Mouse (Mus musculus) limb, embryonic 11.5 days (tissue): ENCODE data around the gene Sema4a. TPM values are rescaled to one million over a fixed set of nuclear protein-coding genes. Genes with fewer than 3 reads are reported as not detected.

Experiments used
- ATAC-seq: fragments of 200-750 bp; cut with Nextera tagmentation; 2 replicates; pipeline ENCODE4 v1.8.0; 2017; ENCODE audit warnings: low read depth; ENCODE audit not compliant: insufficient number of reproducible peaks, low FRiP score, low TSS enrichment
- DNase-seq: peaks from one replicate; pipeline ENCODE4 v3.0.0-alpha.2; 2015; ENCODE audit warnings: low spot score
- H3K27ac ChIP-seq: fragments of 300-500 bp; sonication (generic); replicated peaks from 2 replicates; pipeline ENCODE4 v1.5.1; 2014; ENCODE audit warnings: low read depth, mild to moderate bottlenecking, low read length
- H3K27me3 ChIP-seq: fragments of 300-500 bp; sonication (generic); 2 replicates; pipeline ENCODE4 v1.6.1; 2014; ENCODE audit warnings: mild to moderate bottlenecking, low read length, mixed read lengths; ENCODE audit not compliant: control insufficient read depth, insufficient read depth
- H3K36me3 ChIP-seq: fragments of 300-500 bp; sonication (generic); 2 replicates; pipeline ENCODE4 v1.6.1; 2014; ENCODE audit warnings: mild to moderate bottlenecking, low read length, moderate library complexity, mixed read lengths; ENCODE audit not compliant: control insufficient read depth, insufficient read depth
- H3K4me1 ChIP-seq: fragments of 300-500 bp; sonication (generic); 2 replicates; pipeline ENCODE4 v1.6.1; 2014; ENCODE audit warnings: low read length, mixed read lengths; ENCODE audit not compliant: control insufficient read depth, insufficient read depth
- H3K4me2 ChIP-seq: fragments of 300-500 bp; sonication (generic); 2 replicates; pipeline ENCODE4 v1.6.1; 2014; ENCODE audit warnings: low read depth, mild to moderate bottlenecking, moderate library complexity; ENCODE audit not compliant: severe bottlenecking
- H3K4me3 ChIP-seq: fragments of 300-500 bp; sonication (generic); 2 replicates; pipeline ENCODE4 v1.5.1; 2014; ENCODE audit warnings: low read depth, low read length
- H3K9ac ChIP-seq: fragments of 300-500 bp; sonication (generic); 2 replicates; pipeline ENCODE4 v1.6.1; 2014; ENCODE audit warnings: mild to moderate bottlenecking, low read length
- H3K9me3 ChIP-seq: fragments of 300-500 bp; sonication (generic); 2 replicates; pipeline ENCODE4 v1.6.1; 2016; ENCODE audit warnings: low read length; ENCODE audit not compliant: control insufficient read depth
- WGBS: fragments of 180-500 bp; shearing (Covaris S2); extraction: QIAGEN DNeasy Blood & Tissue Kit; methylation state at CpG from one replicate; pipeline ENCODE4 v1.1.7; 2014; 5-methylcytosine and 5-hydroxymethylcytosine counted together
- polyA plus RNA-seq: library from polyadenylated mRNA; unstranded; fragments of >200 nt; fragmentation: Nextera tagmentation; extraction: Ambion mirVana; gene quantifications from 2 replicates; pipeline ENCODE4 v1.2.1, GENCODE M21; 2014

The Sema4a gene
- polyA plus RNA-seq, 1 experiment from 2014 or later: 5.4 TPM

DNA sequence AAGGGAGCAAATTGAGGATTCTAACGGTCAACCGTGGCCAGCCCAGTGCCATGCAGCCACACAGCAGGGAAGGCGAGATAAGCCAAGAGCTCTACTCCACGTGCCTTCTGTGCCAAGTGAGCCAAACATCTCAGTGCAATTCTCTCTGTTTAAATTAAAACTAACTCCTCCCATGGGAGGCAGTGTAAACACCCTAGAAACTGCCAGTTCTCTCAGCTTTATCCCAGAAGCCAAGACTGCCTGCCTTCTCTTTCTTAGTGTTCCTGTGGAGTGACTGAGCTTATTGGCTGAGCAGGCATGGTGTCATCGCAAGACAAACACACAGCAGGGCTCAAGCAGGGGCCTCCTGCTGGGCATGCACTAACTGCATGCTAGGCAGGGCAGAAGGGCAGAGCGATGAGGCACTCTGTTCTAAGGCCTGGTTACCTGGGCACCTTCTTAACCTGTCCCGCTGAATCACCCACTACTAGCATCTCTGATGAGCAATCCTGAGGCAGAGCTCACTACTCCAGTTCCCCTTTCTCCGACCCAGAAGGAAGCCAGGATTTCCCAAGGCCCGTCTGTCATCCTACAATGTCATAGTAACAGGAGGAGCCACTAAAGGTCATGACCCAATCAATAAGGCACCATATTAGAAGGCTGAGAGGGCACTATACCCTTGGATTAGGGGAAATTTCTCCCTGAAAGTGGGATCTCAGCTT lies 38.8 kb downstream of the Sema4a start:
- Histone ChIP-seq H3K27ac (no peak overlapping the region), H3K36me3 (peaks cover 9% of the 10 kb centered on the region; the same call in 1 of the 2 replicates), H3K9me3 (no peaks in the 10 kb centered on the region), H3K4me3 (no peak overlapping the region), H3K4me1 (peaks cover 5% of the 10 kb centered on the region), H3K9ac (no peak overlapping the region), H3K4me2 (no peak overlapping the region), H3K27me3 (no peaks in the 10 kb centered on the region)
- 54% methylated on average over 9 of the region's 9 CpGs for WGBS
- ATAC-seq: no peak
- DNase-seq: no peak

DNA sequence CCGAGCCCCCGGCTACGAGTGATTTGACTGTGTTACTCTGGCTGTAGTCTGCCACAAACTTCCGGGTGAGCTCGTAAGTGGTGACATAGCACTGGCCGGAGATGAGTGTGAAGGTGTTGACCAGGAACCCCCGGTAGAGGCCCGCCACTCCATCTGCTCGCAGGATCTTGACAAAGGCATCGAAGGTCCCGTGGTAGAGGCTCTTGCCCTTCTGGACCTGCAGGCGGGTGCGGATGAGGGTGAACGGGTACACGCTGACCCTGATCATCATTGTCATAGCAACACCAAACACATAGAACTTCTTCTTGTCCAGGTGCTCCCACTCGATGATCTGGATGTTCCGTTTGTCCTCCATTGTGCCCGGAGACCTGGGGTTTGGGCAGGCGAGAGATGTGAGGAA lies 40.2 kb downstream of the Sema4a start:
- 93% methylated on average over 19 of the region's 19 CpGs for WGBS
- H3K36me3 ChIP-seq: peaks cover 11% of the 10 kb centered on the region; the same call in 1 of the 2 replicates

DNA sequence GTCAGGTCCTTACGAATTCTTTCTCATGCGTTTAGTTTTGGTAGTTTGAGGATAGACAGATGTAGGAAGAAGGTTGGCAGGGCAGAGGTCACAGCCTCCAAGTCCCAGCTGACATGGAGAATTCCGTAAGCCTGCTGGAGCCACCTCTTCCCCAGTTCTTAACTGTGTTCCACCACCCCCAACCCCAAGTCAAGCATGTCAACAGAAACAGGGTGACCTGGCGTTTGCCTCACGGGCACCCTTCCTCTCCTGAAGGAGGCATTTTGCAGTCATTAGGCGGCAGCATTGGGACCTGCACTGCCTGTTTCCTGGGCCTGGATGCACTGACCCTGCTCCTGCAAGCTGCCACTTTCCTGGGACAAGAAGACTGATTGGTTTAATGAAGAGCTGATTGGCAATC lies 43.0 kb downstream of the Sema4a start:
- no peak overlapping the region for H3K27ac ChIP-seq
- ATAC-seq: no peak
- peak overlapping the region; percentile 9; the same call in 1 of the 2 replicates for H3K9ac ChIP-seq
- WGBS: 84% methylated on average over 6 of the region's 6 CpGs
- no peak overlapping the region for H3K4me2 ChIP-seq
- peaks cover 13% of the 10 kb centered on the region for H3K36me3 ChIP-seq
- no peak overlapping the region for H3K4me3 ChIP-seq
- no peak for DNase-seq
- H3K27me3 ChIP-seq: no peaks in the 10 kb centered on the region
- H3K4me1 ChIP-seq: no peaks in the 10 kb centered on the region
- H3K9me3 ChIP-seq: no peaks in the 10 kb centered on the region

More for the DNA sequence above, 40.2 kb downstream of the Sema4a start:
- H3K9ac ChIP-seq: no peak overlapping the region
- no peak for DNase-seq
- H3K4me1 ChIP-seq: peaks cover 5% of the 10 kb centered on the region
- no peak overlapping the region for H3K4me3 ChIP-seq
- no peak overlapping the region for H3K27ac ChIP-seq
- ATAC-seq: no peak
- no peaks in the 10 kb centered on the region for H3K27me3 ChIP-seq
- H3K4me2 ChIP-seq: no peak overlapping the region
- no peaks in the 10 kb centered on the region for H3K9me3 ChIP-seq

DNA sequence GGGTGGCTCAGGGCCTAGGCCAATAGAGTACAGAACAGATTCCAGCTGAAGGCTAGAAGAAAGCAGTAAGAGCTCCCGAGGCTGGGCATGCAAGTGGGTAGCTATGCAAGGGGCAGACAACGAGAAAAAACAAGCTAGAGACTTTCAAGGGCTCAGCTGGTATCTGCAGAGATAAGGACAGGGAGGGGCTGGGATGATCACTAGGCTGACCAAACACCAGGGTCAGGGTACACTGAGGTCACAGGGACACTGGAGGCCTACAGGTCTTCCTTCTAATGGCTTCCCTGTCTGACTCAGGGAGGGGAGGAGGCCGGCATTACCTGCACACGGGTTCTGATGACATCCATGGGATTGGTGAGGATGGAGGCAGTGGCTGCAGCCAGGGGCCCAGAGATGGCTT lies 45.3 kb downstream of the Sema4a start:
- ATAC-seq: no peak
- Histone ChIP-seq H3K4me3 (no peak overlapping the region), H3K27ac (no peak overlapping the region), H3K9me3 (no peaks in the 10 kb centered on the region), H3K27me3 (no peaks in the 10 kb centered on the region), H3K4me2 (no peak overlapping the region), H3K9ac (no peak overlapping the region), H3K4me1 (0 out of 2 replicates have a peak, but pooled peaks cover under 1% of the 10 kb centered on the region), H3K36me3 (peaks cover 16% of the 10 kb centered on the region)
- WGBS: 87% methylated on average over 4 of the region's 4 CpGs
- DNase-seq: no peak

DNA sequence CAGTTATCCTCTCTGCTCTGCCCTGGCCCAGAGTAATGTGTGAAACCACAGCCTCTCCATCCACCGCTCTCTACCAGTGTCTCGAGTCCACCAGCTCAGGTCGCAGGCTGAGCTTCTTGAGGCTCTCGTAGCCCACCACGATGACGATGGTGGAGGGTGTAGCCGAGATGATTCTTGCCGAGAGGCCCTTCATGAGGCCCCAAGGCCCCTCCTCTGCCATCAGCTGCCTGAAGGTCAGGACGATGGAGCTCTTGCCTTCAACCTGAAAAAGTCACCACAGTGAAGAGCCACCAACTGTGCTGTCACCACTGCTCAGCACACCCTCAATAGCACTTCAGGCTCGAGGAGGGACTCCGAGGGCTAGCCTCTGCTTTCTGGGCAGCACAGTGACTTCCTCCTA lies 48.3 kb downstream of the Sema4a start:
- WGBS: 91% methylated on average over 11 of the region's 11 CpGs
- H3K27me3 ChIP-seq: no peaks in the 10 kb centered on the region
- H3K9me3 ChIP-seq: no peaks in the 10 kb centered on the region
- no peak overlapping the region for H3K4me2 ChIP-seq
- no peak overlapping the region for H3K9ac ChIP-seq
- ATAC-seq (no peak), DNase-seq (no peak)
- H3K27ac ChIP-seq: no peak overlapping the region
- H3K36me3 ChIP-seq: peaks cover 8% of the 10 kb centered on the region
- H3K4me1 ChIP-seq: peaks cover 13% of the 10 kb centered on the region
- no peak overlapping the region for H3K4me3 ChIP-seq

DNA sequence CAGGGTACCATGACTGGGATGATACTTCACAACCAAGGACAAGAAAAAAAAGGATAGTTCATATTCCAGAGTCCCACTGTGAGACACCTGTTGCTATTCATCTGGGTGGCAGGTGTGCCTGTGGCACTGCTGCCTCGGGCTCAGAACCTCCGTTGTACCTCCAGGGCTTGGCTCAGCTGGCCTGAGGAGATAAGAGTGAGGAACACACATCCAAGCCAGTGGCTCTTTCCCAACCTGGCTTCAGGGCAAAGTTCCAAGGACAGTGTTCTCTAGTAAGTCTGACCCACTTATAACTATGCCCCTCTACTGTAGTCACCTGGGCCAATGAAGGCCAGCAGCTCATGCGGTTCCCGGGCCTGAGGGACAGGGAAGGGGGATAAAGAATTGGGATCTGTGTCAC lies 49.3 kb downstream of the Sema4a start:
- H3K9ac ChIP-seq: no peak overlapping the region
- ATAC-seq: no peak
- no peaks in the 10 kb centered on the region for H3K27me3 ChIP-seq
- H3K4me2 ChIP-seq: no peak overlapping the region
- H3K4me1 ChIP-seq: peaks cover 13% of the 10 kb centered on the region
- WGBS: 89% methylated on average over 4 of the region's 4 CpGs
- no peak for DNase-seq
- no peaks in the 10 kb centered on the region for H3K9me3 ChIP-seq
- H3K27ac ChIP-seq: no peak overlapping the region
- H3K36me3 ChIP-seq: peaks cover 8% of the 10 kb centered on the region
- H3K4me3 ChIP-seq: no peak overlapping the region

DNA sequence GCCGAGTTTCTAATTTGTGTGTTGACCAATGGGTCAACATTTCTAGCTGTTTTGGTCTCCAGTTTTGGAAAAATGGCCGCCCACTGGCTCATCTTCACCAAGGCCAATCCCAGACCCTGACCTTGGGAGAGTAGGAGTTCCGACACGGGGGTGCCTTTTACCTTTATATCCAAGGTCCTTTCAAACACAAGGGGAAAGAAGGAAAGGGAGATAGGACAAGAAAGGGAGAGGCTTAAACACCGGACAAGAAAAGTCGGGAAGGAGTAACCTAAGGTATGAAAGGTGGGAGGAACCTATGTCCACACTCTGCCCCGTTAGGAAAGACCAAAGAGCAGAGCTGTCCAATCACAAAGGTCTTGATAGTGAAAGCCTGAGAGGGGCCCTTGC lies 50.3 kb downstream of the Sema4a start:
- Histone ChIP-seq H3K27ac (peak overlapping the region; percentile 86), H3K9me3 (no peaks in the 10 kb centered on the region), H3K4me2 (peak overlapping the region; percentile 76; the same call in 1 of the 2 replicates), H3K9ac (no peak overlapping the region), H3K36me3 (peaks cover 5% of the 10 kb centered on the region), H3K4me3 (peak overlapping the region; percentile 70), H3K27me3 (no peaks in the 10 kb centered on the region), H3K4me1 (peaks cover 13% of the 10 kb centered on the region)
- no peak for DNase-seq
- 13% methylated on average over 7 of the region's 7 CpGs for WGBS
- ATAC-seq: no peak

DNA sequence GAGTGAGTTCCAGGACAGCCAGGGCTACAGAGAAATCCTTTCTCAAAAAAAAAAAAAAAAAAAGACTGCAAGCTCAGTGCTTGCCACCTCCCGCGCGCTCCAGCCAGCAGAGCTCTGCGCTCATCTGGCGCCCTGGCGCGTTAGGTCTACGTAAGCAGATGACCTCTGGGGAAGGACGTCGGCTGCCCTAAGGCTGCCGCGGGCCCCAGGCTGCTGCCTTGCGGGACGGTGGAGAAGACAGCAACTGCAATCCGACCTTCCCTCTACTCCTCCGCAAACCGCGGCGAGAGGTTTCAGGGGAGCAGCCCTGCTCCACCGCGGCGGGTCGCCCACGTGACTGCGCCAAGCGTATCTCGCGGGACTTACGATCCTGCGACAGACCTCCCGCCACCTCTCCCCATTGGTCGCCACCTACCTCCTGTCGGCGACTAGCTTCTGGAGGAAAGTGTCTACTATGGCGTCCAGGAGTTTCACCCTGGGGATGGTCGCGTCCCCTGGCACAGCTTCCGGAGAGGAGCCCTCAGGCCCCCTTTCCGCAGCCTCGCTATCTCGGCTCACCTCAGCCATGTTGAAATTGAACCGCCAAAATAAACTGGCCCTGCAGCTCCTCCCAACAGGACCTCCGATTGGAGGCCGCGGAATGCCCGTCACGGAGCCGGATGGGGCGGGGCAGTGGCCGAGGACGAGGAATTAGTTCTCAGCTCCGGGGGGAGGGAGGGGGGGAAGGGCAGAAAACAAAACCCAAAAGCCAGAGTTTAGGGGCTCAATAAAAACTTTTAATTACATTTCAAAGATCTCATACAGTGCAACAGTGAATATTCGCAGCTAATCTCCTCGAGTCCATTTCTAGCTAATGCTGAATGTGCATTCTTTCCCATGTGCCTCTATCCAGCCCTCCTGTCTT lies 51.0 kb downstream of the Sema4a start, which contains the start of gene Pmf1:
Pmf1 (minus strand) TSS at position 591 of the 904 bp plus-strand sequence.
- peaks cover 5% of the 10 kb centered on the region for H3K36me3 ChIP-seq
- WGBS: under 1% methylated on average over 54 of the region's 54 CpGs
- peak within 1 kb of the TSS; percentile 94 for H3K9ac ChIP-seq
- peak within 1 kb of the TSS; percentile 76 for H3K4me2 ChIP-seq
- peaks cover 13% of the 10 kb centered on the region for H3K4me1 ChIP-seq
- no peaks in the 10 kb centered on the region for H3K9me3 ChIP-seq
- H3K4me3 ChIP-seq: peak within 1 kb of the TSS; percentile 70
- DNase-seq: peak; percentile 93
- H3K27me3 ChIP-seq: no peaks in the 10 kb centered on the region
- peak within 1 kb of the TSS; percentile 86 for H3K27ac ChIP-seq
- ATAC-seq: peak; percentile 90
